Mouse (Mus musculus) gastrocnemius, postnatal 25 days (tissue): ENCODE results near the gene Arnt2. TPM values are rescaled to one million over a fixed set of nuclear protein-coding genes. Genes with fewer than 3 reads are reported as not detected.

Experiments used
- DNase-seq: peaks from one replicate; pipeline ENCODE4 v3.0.0; 2022
- total RNA-seq, 2 experiments: library from RNA; stranded (reverse); gene quantifications; 1 replicate in 1 of 2; 2 replicates in 1 of 2; pipeline ENCODE4 v1.2.3; 2021

Gene Arnt2
- total RNA-seq, 2 experiments from 2014 or later = 0.72 to 1.1 TPM

DNA sequence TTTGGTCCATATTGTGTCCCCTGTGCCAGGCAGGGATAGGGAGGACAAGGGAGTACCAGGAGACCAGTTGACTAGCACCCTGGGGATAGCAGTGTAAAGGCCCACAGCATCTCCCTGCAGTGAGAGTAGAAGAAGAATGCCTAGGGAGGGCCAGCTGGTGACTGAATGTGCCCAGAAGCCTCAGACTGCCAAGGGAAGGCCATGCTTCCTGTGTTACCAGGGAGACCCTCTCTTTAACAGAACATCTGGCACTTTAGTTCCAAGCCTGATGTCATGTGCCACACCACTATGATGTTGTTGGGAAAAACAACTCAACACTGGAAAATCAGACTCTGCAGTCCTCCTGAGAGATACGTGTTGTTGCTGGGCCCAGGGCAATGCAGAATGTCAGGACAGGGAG lies 12.7 kb downstream of the Arnt2 start:
- no peak for DNase-seq

DNA sequence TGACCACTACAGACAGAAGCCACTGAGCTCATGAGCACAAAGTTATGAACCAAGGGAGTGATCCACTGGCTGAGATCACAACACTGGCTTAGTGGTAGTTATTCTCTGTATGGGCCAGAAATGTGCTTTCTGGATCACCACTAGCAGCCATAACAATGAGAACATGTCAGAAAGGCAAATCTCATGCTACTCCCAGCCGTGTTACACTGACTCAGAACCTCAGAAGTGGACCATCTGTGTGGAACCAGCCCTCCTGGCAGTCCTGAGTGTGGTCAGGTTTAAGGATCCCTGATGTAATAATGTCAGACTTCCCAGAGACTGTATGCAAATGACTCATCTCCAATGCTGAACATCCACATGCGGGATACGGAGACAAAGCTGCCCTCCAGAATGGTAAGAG lies 13.4 kb downstream of the Arnt2 start:
- no peak for DNase-seq

DNA sequence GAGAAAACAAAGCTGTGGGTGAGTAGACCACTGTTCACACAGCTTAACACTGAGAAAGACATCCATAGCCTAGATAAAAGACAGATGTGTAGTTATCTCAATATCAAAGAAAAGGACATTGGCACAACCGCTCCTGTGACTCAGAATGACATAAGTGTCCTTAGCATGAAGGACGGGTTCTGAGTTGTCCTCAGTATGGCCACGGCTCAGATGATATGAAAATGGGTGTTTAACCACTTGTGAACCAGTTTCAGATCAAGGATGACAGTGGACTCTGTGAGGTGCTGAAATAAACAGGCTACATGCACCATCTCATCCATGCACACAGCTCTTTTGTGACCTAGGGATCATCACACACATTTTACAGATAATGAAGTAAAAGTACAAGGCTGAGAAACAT lies 22.1 kb downstream of the Arnt2 start:
- no peak for DNase-seq

DNA sequence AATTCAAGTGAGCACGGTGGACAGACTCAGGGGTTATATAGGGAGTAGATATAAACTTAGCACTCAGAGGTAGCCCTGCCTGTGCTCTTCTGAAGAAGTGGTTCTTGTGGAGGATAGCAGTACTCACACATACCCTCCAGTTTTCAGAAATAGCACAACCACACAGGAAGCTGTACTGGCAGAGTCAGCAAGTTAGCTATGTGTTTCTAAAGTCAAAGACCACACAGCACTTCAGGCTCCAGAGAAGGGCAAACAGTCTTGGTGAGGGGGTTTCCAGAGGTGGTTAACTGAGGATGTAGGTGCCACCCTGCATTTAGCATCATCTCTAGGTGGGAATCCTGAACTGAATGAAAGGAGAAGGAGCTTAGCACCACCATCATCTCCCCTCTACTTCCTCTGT lies 23.5 kb downstream of the Arnt2 start:
- no peak for DNase-seq

GRCm38 (mm10) chr7:84384778-84385177 lies 25.2 kb downstream of the Arnt2 start:
- no peak for DNase-seq

DNA sequence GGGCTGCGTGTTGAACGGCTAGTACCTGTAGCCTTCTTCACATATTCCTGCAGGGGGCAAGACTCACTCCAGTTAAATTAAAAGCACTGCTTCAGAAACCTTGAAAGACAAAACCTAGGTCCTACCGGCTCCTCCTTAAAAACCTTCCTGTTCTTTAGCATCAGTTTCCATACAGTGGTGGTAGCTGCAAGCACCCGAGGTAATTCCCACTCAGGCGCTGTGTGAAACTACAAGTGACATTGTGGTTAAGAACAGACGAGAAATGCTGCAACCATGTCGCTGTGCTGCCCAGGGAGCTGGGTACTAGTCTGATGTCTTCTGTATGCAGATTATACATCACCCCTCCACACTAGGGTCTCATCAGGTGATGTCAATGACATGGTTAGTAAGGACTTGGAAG lies 25.9 kb downstream of the Arnt2 start:
- DNase-seq = no peak

DNA sequence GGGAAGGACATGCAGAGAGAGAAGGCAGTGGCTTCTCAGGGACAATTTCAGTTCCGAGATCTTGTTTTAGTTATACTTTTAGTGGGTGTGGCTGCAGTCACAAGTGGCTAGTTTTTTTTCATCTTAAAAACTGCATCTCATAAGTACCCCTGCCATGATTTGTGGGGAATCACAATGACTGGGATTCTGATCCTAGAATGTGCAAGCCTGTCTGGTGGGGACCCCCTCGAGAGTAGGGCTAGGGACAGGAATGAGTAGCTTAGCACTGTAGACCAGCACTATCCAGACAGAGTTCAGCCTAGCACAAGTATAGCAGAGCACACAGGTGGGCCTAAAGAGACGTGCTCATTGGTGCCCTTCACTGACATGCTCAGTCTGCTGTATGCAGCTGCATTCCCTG lies 27.6 kb downstream of the Arnt2 start:
- DNase-seq = no peak

DNA sequence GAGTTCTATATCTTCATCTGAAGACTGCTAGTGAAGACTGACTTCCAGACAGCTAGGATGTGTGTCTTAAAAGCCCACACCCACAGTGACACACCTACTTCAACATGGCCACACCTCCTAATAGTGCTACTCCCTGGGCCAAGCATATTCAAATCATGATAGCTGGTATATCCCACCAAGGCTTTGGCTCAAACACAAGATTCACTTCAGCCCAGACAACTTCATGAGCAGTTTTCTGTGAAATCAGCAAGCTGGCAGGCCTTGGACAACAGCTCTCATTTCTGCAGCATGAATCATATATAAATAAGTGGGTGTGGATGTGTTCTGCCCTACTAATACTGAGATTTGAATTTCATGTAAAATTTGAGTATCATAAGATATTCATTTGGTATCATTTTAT lies 29.2 kb downstream of the Arnt2 start:
- DNase-seq = no peak

- DNase-seq = no peak
Measured at GRCm38 (mm10) chr7:84377330-84377729, 32.6 kb downstream of the Arnt2 start.

- DNase-seq = no peak
Measured at GRCm38 (mm10) chr7:84373691-84374090, 36.3 kb downstream of the Arnt2 start.

DNA sequence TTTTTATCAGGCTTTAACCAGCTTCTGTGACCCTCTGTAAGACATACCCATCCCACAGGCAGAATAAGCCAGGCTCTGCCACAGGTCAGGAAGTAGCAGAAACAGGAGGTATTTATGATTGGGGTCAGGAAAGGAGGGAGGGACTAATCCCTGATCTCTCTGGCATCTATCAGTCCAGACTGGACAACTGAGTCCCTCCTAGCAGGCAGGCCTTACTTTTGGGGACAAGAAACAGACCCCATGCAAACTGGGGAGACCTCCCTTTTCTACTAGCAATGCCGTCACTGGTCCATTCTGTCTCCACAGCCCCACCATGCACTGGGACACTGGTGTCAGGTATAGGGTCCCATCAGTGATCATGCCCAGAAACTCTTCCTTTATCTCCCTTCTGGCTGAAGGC lies 37.1 kb downstream of the Arnt2 start:
- DNase-seq = no peak

DNA sequence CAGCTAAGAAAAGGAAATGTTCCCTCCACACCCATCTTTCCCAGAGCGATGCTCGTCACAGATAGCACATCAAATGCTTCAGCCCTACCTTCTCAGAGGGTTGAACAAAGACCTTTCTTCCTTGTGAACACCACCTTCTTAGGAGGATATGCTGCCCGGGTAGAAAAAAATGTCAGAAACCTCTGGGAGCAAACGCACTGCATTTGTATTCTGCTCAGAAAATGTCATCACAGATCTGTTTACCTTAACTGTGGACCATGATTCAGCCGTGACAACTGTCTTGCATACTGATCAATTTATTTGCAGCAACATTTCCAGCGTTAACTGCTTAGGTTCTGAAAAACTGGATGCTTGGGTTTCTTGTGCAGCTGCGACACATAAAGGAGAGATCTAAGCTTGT lies 37.7 kb downstream of the Arnt2 start:
- no peak for DNase-seq

GRCm38 (mm10) chr7:84370911-84371592 lies 38.9 kb downstream of the Arnt2 start:
- no peak for DNase-seq

GRCm38 (mm10) chr7:84366251-84366650 lies 43.7 kb downstream of the Arnt2 start:
- DNase-seq = no peak

GRCm38 (mm10) chr7:84362711-84363110 lies 47.3 kb downstream of the Arnt2 start:
- no peak for DNase-seq

DNA sequence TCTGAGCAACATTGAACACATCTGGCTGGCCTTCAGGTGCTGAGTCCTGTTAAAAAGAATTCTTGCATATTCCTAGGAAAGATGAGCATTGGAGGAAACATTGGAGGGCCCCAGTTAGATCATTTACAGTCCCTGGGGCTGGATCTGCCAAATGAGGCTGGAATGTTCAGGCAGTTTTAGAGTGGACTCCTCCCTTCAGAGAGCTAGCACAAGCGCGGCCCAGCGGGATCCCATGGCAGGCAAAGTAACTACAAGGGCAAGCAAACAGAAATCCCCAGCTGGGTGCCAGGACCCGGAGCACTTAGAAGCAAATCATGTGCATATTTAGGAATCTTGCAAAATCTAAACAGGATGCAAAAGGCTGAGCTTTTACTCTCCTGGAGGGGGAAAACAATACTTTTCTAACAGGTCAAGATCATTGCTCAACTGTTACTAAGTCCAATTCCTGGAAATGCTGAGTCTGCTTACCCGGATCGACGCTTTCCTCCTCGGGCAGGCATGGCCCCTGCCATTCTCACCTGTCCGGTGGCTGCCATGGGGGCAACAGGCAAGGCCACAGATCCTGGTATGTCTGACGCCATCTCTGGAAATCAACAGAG lies 48.8 kb downstream of the Arnt2 start:
- DNase-seq = peak; percentile 12

GRCm38 (mm10) chr7:84358426-84358825 lies 51.5 kb downstream of the Arnt2 start:
- DNase-seq = no peak

GRCm38 (mm10) chr7:84355619-84356570 lies 54.1 kb downstream of the Arnt2 start:
- no peak for DNase-seq

GRCm38 (mm10) chr7:84354890-84355289 lies 55.1 kb downstream of the Arnt2 start:
- DNase-seq = no peak

GRCm38 (mm10) chr7:84350529-84350928 lies 59.4 kb downstream of the Arnt2 start:
- DNase-seq = no peak

GRCm38 (mm10) chr7:84349976-84350375 lies 60.0 kb downstream of the Arnt2 start:
- no peak for DNase-seq

DNA sequence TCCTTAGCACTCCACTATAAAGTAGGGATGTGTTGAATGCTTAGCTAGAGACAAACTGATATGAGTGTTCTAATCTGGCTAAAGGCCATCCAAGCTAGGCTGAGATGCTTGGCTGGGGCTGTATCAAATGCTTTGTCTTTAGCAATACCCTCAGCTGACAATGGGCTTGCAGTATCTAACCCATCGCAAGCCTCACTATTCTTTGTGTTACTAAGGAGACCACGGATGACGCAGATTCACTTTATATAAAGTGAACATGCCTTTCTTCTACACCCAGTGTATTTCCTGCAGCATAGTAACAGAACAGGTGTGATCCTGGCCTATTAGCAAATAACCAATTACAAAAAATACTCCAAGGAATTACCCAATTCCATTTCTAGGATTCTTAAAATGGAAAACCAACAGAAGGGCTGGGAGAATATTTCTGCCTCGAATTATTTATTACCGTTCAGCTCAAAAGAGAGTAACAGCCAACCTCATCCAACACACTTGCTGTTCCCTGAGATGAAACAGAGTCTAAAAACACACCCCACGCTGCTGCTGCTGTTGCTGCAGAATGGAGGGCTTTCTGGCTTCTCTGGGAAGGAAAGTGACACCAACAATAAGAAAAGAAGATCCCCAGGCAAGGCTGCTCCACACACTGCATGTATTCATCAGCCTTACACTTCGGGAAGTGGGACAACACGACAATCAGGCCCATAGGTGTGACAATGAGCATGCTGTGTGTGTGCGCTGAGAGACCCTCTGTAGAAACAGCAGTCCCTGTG lies 61.6 kb downstream of the Arnt2 start:
- DNase-seq = no peak
